Mouse (Mus musculus) erythroblast, embryonic 14.5 days (primary cell): ENCODE data around the gene Mc1r. TPM values are rescaled to one million over a fixed set of nuclear protein-coding genes. Genes with fewer than 3 reads are reported as not detected.

Experiments
- H3K27me3 ChIP-seq: 2 replicates; pipeline ENCODE4 v1.6.1; 2012; ENCODE audit warnings: inconsistent platforms; ENCODE audit not compliant: control insufficient read depth
- H3K36me3 ChIP-seq: 2 replicates; pipeline ENCODE4 v1.6.1; 2012; ENCODE audit warnings: mild to moderate bottlenecking, inconsistent platforms; ENCODE audit not compliant: control insufficient read depth
- H3K4me1 ChIP-seq: 2 replicates; pipeline ENCODE4 v1.6.1; 2012; ENCODE audit warnings: inconsistent platforms; ENCODE audit not compliant: control insufficient read depth
- H3K4me3 ChIP-seq: replicated peaks from 2 replicates; pipeline ENCODE3; 2012; ENCODE audit warnings: moderate library complexity, mild to moderate bottlenecking, inconsistent platforms
- H3K9me3 ChIP-seq: 2 replicates; pipeline ENCODE4 v1.6.1; 2012; ENCODE audit warnings: low read length, inconsistent platforms, mixed read lengths; ENCODE audit not compliant: control insufficient read depth
- GATA1 ChIP-seq: IDR thresholded peaks from 2 replicates; pipeline ENCODE4 v1.6.1; 2012; ENCODE audit warnings: low read length, inconsistent platforms, mixed read lengths
- TAL1 ChIP-seq: IDR thresholded peaks from 3 replicates; pipeline ENCODE4 v1.6.1; 2012; ENCODE audit warnings: low read length, inconsistent platforms, mixed read lengths
- polyA plus RNA-seq: library from polyadenylated mRNA; stranded (reverse); fragments of >175 nt; gene quantifications from 2 replicates; pipeline ENCODE4 v1.2.3, GENCODE M21; 2012

Gene Mc1r
- polyA plus RNA-seq, 1 experiment = 0.01 TPM

DNA sequence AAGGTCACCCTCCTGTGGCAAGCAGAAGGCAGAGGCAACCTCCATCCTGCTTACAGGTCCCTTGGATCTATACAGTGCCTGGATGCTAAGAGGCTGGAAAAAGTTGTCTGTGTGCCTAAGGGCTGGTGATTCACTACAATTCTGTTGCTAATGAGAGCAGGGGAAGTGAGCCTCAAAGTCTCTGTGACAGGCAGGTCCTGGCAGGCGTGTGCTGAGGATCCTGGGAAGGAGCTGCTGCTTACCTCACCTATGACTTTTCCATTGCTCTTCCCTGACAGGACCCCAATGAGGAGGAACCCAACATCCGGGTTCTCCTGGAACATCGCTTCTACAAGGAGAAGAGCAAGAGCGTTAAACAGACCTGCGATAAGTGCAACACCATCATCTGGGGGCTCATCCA, 47.0 kb downstream of the Mc1r start:
- H3K4me1 ChIP-seq = peaks cover 12% of the 10 kb centered on the region
- H3K4me3 ChIP-seq = no peak overlapping the region
- H3K9me3 ChIP-seq = no peaks in the 10 kb centered on the region
- peaks cover 54% of the 10 kb centered on the region for H3K36me3 ChIP-seq
- H3K27me3 ChIP-seq = no peaks in the 10 kb centered on the region
- TF ChIP-seq GATA1 (no peak), TAL1 (no peak)

DNA sequence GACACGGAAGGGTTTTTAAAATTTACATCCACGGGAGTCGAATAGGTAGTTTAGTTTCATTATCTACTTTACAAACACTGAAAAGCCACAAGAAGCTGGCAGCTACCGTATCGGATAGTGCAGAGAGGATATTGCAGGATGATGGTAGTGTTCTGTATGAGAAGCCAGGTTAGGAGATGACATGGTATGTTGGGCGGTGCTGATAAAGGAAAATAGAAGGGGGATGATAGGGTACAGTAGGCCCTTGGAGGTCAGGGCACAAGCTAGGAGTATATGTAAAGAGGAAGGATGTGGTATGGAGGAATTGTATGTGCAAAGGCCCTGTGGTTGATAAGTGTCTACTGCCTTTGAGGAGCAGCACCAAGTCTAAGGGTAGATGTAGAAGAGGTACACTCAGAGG, 47.7 kb downstream of the Mc1r start:
- peaks cover 53% of the 10 kb centered on the region for H3K36me3 ChIP-seq
- TF ChIP-seq GATA1 (no peak), TAL1 (no peak)
- H3K9me3 ChIP-seq = no peaks in the 10 kb centered on the region
- H3K27me3 ChIP-seq = no peaks in the 10 kb centered on the region
- H3K4me1 ChIP-seq = peaks cover 12% of the 10 kb centered on the region
- no peak overlapping the region for H3K4me3 ChIP-seq

Other genes with a start within 250 kb of the Mc1r start
- gene Sult5a1, start 248.8 kb upstream of the Mc1r start, polyA plus RNA-seq = 0.04 and 0.08 TPM in 2 replicates
- not detected in 2 replicates for gene Dpep1, start 220.9 kb upstream of the Mc1r start, polyA plus RNA-seq
- 2.7 and 3.1 TPM in 2 replicates for gene Chmp1a, start 194.3 kb upstream of the Mc1r start, polyA plus RNA-seq
- 0.17 TPM in 1 of 2 replicates, not detected in the other for gene Spata33, start 194.3 kb upstream of the Mc1r start, polyA plus RNA-seq
- 1.8 and 2.3 TPM in 2 replicates for gene Cdk10, start 182.3 kb upstream of the Mc1r start, polyA plus RNA-seq
- gene Spata2l, start 170.9 kb upstream of the Mc1r start, polyA plus RNA-seq = 0.03 and 0.07 TPM in 2 replicates
- gene Zfp276, start 152.9 kb upstream of the Mc1r start, polyA plus RNA-seq = 0.78 and 0.85 TPM in 2 replicates
- gene Vps9d1, start 152.8 kb upstream of the Mc1r start, polyA plus RNA-seq = 2.0 and 2.4 TPM in 2 replicates
- 9.7 and 10.0 TPM in 2 replicates for gene Fanca, start 88.5 kb upstream of the Mc1r start, polyA plus RNA-seq
- gene Spire2, start 74.4 kb upstream of the Mc1r start, polyA plus RNA-seq = 0.05 and 0.18 TPM in 2 replicates
- 3.5 and 3.7 TPM in 2 replicates for gene Tcf25, start 33.4 kb upstream of the Mc1r start, polyA plus RNA-seq
- gene Tubb3, start 4.3 kb downstream of the Mc1r start, polyA plus RNA-seq = 0.02 and 0.09 TPM in 2 replicates
- 0.29 and 0.52 TPM in 2 replicates for gene Def8, start 16.4 kb downstream of the Mc1r start, polyA plus RNA-seq
- gene Afg3l1, start 70.8 kb downstream of the Mc1r start, polyA plus RNA-seq = 1.6 and 1.7 TPM in 2 replicates
- gene Dbndd1, start 108.4 kb downstream of the Mc1r start, polyA plus RNA-seq = not detected in 2 replicates
- 0.16 and 0.22 TPM in 2 replicates for gene Gas8, start 111.7 kb downstream of the Mc1r start, polyA plus RNA-seq
- not detected in 2 replicates for gene Rhou, start 246.8 kb downstream of the Mc1r start, polyA plus RNA-seq